Mouse (Mus musculus) adrenal gland, postnatal 25 days (tissue): ENCODE measurements around the gene Foxk1. TPM values are rescaled to one million over a fixed set of nuclear protein-coding genes. Genes with fewer than 3 reads are reported as not detected.

Source experiments
- DNase-seq: peaks from one replicate; pipeline ENCODE4 v3.0.0; 2021; ENCODE audit warnings: mixed read lengths
- long read RNA-seq: library from polyadenylated mRNA; stranded (forward); transcript quantifications from one replicate; pipeline ENCODE4 v2.0.0, GENCODE M21; 2021
- total RNA-seq: library from RNA; stranded (reverse); gene quantifications from 2 replicates; pipeline ENCODE4 v1.2.3, GENCODE M21; 2021

Foxk1 gene
- 24.2 and 27.3 TPM in 2 replicates for total RNA-seq
- long read RNA-seq, full-length matches to known transcripts = 2 of 12 reads
- long read RNA-seq, partial matches to known transcripts = 7 of 12 reads
- long read RNA-seq, other reads (novel, unspliced or antisense) = 3 of 12 reads

DNA sequence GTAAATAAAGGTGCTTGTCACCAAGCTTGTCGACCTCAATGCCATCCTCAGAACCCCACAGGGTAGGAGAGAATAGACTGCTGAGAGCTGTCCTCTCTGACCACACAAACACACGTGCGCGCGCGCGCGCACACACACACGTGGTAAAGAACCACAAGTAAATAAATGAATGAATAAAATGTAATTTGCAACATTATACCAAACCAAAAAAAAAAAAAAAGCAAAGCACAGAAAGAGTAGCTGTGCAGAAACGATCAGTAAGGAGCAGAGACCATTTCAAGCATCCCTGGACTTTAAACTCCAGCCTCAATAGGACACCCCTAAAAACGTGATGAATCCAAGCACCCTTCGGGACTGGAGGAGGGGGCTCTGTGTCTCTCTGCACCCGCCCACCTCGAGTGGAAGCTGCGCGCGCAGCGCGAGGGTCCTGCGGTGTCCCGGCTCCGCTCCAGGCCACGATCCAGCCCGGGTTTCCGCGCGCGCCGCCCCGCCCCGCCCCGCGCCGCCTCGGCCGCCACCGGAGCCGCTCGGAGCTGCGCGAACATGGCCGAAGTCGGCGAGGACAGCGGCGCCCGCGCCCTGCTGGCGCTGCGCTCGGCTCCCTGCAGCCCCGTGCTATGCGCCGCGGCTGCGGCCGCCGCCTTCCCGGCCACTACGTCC, at the start of gene Foxk1:
Foxk1 (plus strand) TSS at position 517 of the 660 bp plus-strand sequence.
- DNase-seq = peak; percentile 94

- no peak for DNase-seq
Observed at GRCm38 (mm10) chr5:142352336-142352892, 48.9 kb upstream of the Foxk1 start.

GRCm38 (mm10) chr5:142355144-142355543, 46.2 kb upstream of the Foxk1 start:
- peak; percentile 72 for DNase-seq

DNA sequence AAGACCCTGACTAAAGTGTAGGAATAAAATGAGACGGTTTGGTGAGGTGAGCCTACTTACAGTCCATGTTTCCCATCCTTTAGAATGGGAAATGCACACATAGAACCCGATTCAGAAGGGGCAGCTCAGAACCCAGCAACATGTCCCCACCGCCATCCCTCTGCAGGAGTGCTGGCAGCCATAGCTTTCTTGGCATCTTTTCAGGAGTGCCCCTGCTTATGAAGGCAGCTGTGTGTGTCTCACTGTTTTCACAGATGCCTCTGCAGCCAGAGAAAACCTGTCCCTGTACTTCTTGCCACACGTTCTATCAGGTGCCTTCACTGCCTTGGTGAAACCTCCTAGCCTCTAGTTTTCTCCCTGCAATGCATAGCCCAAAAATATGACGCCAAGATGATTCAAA, 40.1 kb upstream of the Foxk1 start:
- DNase-seq = no peak

- DNase-seq = peak; percentile 67
Observed at GRCm38 (mm10) chr5:142362894-142363293, 38.4 kb upstream of the Foxk1 start.

GRCm38 (mm10) chr5:142364095-142364494, 37.2 kb upstream of the Foxk1 start:
- DNase-seq = no peak

GRCm38 (mm10) chr5:142367085-142368081, 33.9 kb upstream of the Foxk1 start:
- peak; percentile 99 for DNase-seq

GRCm38 (mm10) chr5:142368122-142368521, 33.2 kb upstream of the Foxk1 start:
- no peak for DNase-seq

- DNase-seq = no peak
Observed at GRCm38 (mm10) chr5:142370406-142371171, 30.7 kb upstream of the Foxk1 start.

DNA sequence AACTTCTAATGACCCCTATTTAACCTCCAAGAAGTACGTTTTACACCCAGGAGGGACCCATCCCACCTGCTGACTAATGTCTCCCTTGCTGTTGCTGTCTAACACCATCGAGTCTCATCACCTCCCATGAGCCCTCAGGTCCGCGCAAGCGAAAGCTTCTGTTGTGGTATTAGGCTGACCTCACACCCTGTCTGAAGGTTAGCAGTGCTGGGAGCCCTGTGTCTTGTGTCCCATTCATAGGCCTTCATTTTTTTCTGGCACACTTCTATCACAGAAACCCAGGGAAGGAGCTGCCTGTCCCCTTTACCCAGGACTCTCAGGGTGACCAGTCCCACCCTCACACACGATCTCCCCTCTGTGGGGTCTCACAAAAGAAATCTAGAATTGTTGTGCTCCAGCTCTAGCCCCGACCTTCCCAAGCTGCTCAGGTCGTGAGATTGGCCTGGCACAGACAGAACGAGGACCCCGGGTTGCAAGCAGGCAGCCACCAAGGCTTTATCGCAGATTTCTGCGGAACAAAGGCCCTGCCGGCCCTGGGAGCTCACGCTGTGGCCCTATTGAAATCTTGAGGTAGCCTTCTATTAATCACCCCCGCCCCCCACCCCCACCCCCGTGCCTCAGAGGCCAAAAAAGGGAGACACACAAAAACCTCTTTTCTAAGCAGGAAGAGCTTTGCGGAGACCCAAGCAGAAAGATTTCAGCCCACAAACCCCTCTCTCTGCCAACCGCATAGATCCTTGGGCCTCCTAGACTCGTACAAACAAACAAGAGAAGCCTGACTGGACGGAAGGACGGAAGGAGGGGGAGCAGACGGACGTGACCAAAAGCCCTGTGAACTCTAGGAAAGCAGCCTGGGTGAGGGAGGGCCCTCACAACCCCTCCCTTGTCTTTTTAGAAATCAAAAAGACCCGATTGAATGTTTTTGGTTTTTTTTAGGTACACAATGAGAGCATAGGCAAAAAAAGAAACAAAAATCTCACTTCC, 29.8 kb upstream of the Foxk1 start:
- DNase-seq = no peak

GRCm38 (mm10) chr5:142372207-142372606, 29.1 kb upstream of the Foxk1 start:
- no peak for DNase-seq

- no peak for DNase-seq
Observed at GRCm38 (mm10) chr5:142374343-142374742, 27.0 kb upstream of the Foxk1 start.

DNA sequence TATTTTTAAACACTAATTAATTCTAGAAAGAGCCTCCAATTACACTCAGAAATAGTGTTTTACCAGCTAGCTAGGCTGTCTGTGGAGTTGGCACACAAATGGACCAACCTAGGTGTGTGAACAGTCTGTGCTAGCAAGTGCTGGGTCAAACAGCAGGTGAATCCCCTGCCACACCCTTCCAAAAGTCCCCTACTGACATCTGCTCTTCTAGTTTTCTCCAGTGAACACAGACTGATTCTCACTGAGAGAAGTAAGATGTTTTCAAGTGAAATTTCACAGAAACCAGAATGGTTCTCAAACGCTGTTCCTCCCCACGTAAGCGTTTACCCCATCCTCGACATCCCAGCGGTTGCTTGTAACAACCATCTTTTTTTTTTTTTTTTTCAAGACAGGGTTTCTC, 25.7 kb upstream of the Foxk1 start:
- DNase-seq = no peak

DNA sequence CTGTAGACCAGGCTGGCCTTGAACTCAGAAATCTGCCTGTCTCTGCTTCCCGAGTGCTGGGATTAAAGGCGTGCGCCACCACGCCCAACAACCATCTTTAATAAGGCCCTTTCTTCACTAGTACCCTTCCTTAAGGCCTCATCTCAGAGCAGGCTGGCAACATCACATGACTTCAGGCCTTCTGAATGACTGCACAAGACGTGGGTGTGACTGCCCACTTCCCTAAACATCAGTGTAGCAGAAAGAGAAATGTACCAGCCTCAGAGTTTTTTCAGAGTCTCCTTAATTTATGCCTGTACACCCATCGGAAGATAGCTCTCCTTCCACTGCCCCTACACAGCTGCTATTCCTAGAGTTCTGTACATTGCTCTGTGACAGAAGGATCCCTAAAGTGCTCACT, 25.2 kb upstream of the Foxk1 start:
- no peak for DNase-seq

GRCm38 (mm10) chr5:142378068-142378467, 23.2 kb upstream of the Foxk1 start:
- DNase-seq = no peak

GRCm38 (mm10) chr5:142380491-142380890, 20.8 kb upstream of the Foxk1 start:
- no peak for DNase-seq

- peak; percentile 52 for DNase-seq
Observed at GRCm38 (mm10) chr5:142384911-142385660, 16.2 kb upstream of the Foxk1 start.

DNA sequence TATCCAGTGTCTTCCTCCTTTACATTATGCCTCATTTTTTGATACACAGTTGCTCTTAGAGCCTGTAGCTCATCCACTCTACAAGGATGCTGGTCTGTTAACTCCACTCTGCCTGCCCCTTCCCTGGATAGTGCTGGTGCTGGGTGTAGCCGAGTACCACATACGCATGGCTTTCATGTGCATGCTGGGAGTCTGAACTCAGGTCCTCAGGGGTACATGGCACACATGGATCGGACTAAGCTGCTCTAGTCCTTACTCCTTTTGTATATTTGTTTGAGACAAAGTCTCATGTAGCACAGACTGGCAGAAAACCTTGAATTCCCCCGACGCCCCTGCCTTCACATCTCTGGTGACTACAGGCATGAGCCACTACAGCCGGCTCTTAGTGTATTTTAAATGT, 15.0 kb upstream of the Foxk1 start:
- DNase-seq = no peak

DNA sequence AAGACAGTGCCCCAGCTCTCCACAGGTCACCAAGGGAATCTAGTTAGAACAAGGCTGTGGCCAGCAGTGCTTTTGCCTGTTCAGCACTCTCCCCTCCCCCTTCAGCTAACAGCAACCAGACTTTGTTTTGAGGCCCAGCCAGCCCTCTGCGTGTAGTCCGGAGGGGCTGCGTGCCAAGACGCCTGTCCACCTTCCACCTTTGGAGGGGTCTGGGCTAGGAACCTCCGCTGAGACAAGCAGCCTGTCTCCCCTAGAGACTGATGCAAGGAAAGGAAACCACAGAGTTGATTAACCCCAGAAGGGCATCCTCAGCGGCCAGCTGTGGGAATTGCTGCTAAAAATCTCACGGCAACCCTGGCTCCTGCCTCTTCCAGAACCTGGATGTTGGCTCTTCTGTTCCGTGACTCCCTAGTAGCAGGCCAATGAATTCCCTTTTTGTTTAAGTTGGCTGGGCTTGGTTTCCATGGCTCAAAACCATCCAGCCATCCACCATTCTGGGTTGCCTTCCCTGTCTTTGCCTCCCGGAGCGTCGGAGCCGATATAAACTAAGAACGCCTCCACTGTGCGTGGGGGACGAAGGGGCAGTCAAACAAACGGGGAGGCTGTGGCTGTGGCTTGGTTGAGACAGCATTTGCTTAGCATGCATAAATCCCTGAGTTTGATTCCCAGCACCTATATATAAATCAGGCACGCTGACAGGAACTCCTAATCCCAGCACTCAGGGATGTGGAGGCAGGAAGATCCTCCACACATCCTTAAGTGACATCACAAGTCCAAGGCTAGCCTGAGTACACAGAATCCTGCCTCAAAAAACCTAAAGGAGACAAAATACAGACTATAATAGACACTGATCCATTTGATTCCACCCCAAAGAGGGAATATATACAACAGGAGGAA, 14.3 kb upstream of the Foxk1 start:
- no peak for DNase-seq
